Mouse (Mus musculus) right cerebral cortex, postnatal 25 days (tissue): ENCODE data around the gene Palld.
A peak's percentile ranks its signal among the peaks of the same experiment; 100 is the strongest.

ENCODE experiments used
- DNase-seq: peaks from one replicate; pipeline ENCODE4 v3.0.0; 2022

The Palld gene

DNA sequence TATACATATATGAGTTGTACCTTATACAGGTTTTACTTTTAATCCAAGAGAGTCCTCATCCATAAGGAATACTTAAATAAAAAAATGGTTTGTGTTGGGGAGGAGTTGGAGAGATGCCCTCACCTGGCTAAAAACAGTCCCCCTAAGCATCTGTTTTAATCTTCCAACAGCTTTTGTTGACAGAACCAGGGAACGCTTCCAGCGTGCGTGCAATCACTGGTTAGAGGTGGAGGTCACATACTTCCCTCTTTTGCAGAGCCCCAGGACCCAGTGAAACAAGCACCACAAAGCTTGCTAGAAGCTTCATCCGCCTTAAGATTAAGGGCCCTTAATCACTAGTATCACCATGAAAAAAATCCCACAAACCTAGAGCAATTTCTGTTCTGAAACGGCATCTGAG is 365.0 kb downstream of the Palld start:
- DNase-seq = no peak

GRCm38 (mm10) chr8:61535472-61535871 is 367.0 kb downstream of the Palld start:
- DNase-seq = no peak

DNA sequence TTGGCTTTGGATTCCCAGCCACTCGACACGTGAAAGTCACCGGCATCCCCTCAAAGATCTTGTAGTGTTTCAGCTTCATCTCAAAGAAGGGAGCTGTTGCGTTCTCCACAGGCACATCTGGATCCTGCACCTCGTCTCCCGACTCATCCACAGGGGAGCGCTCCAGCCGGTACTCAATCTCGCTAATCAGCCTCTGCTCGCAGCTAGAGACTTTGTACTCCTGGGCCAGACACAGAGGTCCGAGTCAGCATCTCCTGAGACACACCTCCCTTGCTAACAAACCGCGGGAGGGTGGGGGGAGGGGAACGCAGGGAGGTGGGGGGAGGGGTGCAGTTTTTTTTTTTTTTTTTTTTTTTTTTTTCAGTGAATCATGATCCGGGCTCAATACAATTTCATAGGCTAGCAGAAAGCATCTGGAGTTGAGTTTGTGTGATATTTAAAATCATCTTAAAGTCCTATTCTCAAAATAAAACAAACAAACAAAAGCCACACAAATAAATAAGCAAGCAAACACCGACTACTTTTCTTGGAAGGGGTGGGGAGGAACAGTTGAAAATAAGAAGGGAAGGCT is 369.0 kb downstream of the Palld start:
- DNase-seq = no peak

DNA sequence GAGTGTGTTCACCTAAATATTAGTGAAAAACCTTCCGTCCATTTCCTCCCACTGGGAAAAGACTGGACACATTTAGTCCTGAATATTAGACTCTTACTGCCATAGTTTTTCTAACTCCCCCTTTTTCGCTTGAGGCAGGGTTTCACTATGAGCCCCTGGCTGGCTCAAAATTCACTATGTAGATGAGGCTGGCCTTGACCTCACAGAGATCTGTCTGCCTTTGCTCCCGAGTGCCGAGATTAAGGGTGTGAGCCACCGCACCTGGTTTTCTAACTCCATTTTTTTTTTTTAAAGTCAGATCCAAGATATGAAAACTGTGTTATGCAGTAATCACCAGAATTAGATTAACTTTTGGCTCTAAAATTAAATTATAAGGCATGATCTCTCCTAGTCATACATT is 369.7 kb downstream of the Palld start:
- no peak for DNase-seq

- no peak for DNase-seq
These were observed 370.3 kb downstream of the Palld start for GRCm38 (mm10) chr8:61531944-61532795.

- DNase-seq = no peak
These were observed 373.8 kb downstream of the Palld start for GRCm38 (mm10) chr8:61528642-61529041.

DNA sequence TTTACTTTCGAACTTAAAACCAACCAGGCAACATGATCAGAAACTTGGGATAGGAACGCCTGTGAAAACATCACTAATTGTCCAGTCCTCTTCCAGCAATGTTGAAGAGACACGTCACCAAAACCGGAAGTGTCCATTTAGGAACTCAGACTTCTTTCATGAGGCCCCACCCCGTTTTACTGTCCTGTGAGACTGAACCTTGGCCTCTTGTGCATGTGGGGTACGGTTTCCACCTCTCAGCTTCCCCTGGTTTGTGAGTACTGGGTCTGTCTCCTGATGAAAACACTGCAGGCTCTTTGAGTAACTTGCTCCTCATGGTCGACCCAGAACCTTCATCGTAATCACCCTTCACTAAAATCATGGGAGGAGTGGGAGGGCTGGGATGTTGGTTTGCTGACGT is 374.3 kb downstream of the Palld start:
- no peak for DNase-seq

DNA sequence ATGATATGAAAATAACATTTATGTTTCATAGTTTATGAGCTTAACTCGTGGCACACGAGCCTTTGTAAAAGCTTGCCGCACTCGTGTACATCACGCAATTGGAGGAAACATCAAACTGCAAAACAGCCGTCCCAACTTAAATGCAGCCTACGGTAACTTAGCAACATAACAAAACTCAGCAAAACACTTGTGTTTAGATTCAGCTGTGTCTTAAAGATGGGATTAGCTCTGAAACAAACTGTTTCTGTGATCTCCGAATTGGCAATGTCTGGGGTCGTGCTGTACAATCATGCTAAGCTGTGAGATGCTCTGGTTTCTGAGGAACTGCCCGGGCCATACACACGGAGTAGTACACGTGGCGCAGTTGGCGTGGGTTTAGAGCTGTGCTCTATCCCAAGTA is 375.5 kb downstream of the Palld start:
- no peak for DNase-seq

DNA sequence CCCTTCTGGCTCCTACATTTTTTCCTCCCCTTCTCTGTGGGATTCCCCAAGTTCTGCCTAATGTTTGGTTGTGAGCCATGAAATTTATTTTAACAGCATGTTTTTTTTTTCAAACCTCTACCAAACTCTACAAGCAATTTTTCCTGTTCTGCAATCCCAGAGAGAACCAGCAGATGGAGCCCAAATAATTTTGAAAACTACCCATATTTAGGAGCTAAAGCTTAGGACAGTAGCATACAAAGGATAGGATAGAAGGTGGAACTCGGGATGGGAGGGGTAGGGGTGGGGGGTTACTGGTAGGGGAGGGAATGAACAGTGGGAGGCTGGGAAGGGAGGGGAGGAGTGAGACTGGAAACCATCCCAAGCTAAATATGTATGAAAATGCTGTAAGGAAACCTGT is 380.4 kb downstream of the Palld start:
- no peak for DNase-seq

- no peak for DNase-seq
These were observed 384.8 kb downstream of the Palld start for GRCm38 (mm10) chr8:61517502-61518185.

DNA sequence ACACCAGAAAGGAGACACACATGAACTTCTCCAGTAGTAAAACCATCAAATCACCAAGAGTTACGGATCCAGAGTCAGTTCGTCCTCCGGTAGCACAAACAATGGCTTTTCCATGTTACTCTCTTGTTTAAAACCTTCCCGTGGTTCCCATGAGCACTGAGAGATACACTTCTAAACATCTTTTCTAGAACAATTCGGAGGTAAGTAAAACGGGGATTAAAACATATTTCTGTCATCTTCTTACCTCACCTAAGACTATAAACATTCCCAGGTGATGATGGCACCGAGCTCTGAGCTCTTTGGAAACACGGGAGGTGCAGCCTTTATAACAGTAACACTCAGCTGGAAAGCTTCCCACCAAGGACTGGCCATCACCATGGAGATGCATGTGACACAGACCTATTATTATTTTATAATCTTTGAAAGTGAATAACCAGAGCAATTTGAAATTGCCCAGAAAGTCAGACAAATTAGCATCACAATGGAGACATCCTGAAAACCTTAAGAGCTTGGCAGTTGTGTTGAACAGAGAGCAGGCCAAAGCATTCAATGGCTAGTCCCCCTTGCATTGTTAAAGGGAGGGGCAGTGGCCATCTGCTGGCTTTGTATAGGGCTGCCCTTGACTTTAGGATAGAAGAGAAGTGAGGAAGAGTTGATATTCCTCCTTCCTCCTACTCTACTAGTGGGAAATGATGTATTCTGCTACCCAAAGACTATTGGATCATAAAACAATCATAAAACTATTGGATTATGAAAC is 385.6 kb downstream of the Palld start:
- DNase-seq = no peak

GRCm38 (mm10) chr8:61515931-61516744 is 386.4 kb downstream of the Palld start:
- peak; percentile 83 for DNase-seq

DNA sequence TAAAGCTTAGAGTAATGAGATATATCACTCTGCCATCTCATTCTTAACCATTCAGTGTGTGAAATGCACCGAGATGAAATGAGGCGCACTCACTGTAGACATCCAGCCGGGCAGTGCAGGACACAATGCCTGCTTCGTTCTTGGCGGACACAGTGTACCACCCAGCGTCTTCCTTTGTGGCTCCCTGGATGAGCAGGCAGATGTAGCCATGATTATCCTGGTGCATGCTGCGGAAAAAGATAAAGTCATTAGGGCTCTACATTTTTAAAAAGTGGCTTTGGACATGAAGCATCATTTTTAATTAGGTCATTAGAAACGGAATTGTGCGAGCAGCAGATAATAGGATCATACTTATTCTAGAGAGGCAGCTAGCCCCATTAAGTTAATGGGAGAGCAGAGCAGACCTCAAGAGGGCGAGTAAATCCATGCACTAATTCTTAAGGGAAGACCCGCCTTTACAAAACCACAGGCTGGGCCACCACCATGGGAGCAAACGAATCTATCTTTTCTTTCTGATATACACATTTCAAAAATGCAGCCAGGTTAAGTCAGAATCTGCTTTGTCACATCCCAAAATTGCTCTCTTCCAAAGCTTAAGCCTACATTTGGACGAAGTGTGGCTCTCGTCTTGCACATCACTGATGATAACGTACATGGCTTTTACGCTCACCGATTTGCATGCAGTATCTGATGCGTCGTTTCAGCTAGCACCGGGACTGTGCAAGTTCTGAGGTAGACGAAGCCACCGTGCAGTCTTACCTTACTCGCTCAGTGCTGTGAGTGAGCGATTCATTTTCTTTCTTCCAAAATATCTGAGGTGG is 387.2 kb downstream of the Palld start:
- no peak for DNase-seq

DNA sequence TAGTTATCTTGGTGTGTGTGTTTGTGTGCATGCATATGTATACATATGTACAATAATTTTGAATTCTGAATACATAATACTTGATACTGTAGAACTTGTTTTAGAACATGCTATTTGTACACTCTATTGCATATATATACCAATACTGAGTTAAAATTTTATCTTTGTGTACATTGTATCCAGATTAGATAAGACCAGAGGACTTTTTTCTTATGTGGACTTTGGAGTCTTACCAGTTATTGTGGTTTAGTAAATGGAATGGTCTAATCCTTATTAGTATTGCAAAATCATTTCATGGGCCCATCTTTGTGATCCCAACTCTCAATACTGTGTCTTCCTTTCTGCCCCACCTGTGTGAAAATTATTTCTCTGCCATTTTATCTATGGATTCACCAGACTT is 400.2 kb downstream of the Palld start:
- no peak for DNase-seq

GRCm38 (mm10) chr8:61500914-61501313 is 401.6 kb downstream of the Palld start:
- no peak for DNase-seq

DNA sequence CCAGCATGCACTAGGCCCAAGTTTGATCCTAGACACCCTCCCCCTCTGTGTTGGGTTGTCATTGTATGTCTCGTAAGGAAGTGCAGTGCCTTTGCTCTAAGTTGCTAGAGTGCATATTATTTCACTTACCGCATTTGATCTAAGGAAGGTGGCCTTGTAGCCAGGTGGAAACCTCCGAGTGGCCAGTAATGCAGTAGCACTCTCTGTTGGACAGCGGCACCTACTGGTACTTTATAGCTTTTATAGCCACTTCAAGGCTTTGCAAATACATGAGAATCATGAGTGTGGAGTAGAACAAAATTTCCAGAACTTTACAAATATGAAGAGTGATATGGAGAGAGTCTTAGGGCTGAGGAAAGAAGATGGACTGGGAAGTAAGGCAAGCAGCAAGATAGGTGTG is 403.5 kb downstream of the Palld start:
- DNase-seq = no peak

- no peak for DNase-seq
These were observed 405.4 kb downstream of the Palld start for GRCm38 (mm10) chr8:61497110-61497509.

DNA sequence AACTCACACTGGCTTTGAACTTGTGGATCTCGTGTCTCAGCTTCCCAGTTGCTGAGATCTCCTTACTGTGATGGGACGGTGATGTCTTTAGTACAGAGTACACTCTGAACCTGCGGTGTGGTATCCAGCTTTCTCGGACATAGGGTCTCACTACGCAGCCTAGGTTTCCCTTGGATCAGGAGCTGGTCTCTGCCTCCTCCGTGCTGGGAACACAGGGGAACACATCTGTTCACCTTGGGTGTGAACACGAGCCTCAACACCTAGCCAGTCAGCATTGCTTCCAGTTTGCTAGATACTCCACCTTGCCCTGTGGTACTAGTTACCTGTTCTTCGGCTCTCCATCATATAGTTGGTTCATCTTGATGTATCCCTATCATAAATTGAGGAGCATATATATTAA is 413.9 kb downstream of the Palld start:
- DNase-seq = no peak

DNA sequence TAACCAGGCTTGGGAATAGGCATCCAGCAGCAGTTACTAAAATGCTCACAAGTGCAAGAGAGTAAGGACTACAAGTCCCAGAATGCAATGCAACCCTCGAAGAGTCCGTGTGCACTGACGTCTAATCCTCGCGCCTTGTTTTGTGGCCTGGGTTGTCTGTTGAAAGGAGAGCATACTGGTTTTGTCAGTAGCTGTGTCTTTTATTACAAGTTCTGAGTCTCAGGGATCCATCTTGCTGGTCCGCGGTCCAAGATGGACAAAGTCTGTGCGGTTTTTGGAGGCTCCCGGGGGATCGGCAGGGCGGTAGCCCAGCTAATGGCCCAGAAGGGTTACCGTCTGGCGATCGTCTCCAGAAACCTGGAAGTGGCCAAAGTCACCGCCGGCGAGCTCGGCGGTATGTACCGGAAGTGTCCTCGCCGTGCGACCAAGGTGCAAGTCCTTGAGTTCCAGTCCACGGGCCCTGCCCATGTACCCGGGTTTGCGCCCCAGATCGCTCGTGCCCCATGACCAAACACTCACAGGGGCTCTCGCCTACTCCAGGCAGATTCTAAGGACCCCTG is 414.8 kb downstream of the Palld start, which contains the start of gene Cbr4:
Gene Cbr4, plus strand, starts transcription at position 138 of the 560 bp plus-strand sequence.
- DNase-seq = peak; percentile 85

DNA sequence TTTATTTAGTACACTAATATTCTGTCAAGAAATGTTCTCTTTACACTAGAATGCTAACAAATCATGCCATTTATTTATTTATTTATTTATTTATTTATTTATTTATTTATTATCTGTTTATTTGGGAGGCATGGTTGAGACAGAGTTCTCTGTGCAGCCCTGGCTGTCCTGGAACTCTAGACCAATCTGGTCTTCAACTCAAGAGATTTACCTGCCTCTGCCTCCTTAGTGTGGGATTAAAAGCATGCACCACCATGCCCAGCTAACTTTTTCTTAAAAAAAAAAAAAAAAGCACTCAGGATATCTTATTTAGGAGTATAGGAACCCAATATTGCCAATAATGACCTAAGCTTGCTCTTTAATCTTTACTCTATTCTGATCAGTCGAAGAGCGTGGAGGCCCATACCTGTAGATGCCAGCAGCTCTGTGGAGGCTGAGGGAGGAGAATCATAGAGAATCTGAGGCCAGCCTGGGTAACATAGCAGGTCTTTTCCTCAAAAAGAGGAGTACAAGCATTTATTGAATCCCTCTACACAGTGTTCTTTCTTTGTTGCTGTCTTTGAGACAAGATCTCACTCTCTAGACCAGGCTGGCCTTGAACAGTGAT is 415.5 kb downstream of the Palld start:
- DNase-seq = no peak
